Mouse (Mus musculus) mature B cell (primary cell): ENCODE measurements at regions not wholly inside any gene's neighbourhood (a gene's known extent, or its start where the extent isn't known, plus 50 kb on each side); places are given as distances from the start of the nearest gene placed in this dataset.

Experiments
- in situ Hi-C: fragments of 300-500 bp; cut with MboI; formaldehyde crosslinking; loops from 2 replicates; pipeline ENCODE4 v1.14.3; 2019

GRCm38 (mm10) chr14:76717081-76717480 lies 160.4 kb upstream of the Serp2 start:
- in situ Hi-C loops = no loop called here

- in situ Hi-C loops = no loop called here
These were observed 158.0 kb upstream of the Serp2 start for GRCm38 (mm10) chr14:76714727-76715126.

- in situ Hi-C loops = no loop called here
These were observed 157.3 kb upstream of the Serp2 start for GRCm38 (mm10) chr14:76713946-76714345.

- in situ Hi-C loops = no loop called here
These were observed 152.0 kb upstream of the Serp2 start for GRCm38 (mm10) chr14:76708728-76709127.

- in situ Hi-C loops = no loop called here
These were observed 146.7 kb upstream of the Serp2 start for GRCm38 (mm10) chr14:76703373-76703764.

GRCm38 (mm10) chr14:76702709-76703372 lies 146.2 kb upstream of the Serp2 start:
- in situ Hi-C loops = no loop called here

GRCm38 (mm10) chr14:76701911-76702708 lies 145.4 kb upstream of the Serp2 start:
- in situ Hi-C loops = no loop called here

GRCm38 (mm10) chr14:76701304-76701703 lies 144.6 kb upstream of the Serp2 start:
- in situ Hi-C loops = no loop called here

- in situ Hi-C loops = no loop called here
These were observed 144.1 kb upstream of the Serp2 start for GRCm38 (mm10) chr14:76700796-76701195.

GRCm38 (mm10) chr14:76700190-76700589 lies 143.5 kb upstream of the Serp2 start:
- in situ Hi-C loops = no loop called here

- in situ Hi-C loops = no loop called here
These were observed 142.2 kb upstream of the Serp2 start for GRCm38 (mm10) chr14:76698718-76699402.

GRCm38 (mm10) chr14:76696729-76697128 lies 140.0 kb upstream of the Serp2 start:
- in situ Hi-C loops = no loop called here

- in situ Hi-C loops = no loop called here
These were observed 139.1 kb upstream of the Serp2 start for GRCm38 (mm10) chr14:76695691-76696355.

- in situ Hi-C loops = no loop called here
These were observed 138.2 kb upstream of the Serp2 start for GRCm38 (mm10) chr14:76694894-76695293.

GRCm38 (mm10) chr14:76693351-76694317 lies 136.9 kb upstream of the Serp2 start:
- in situ Hi-C loops = no loop called here

GRCm38 (mm10) chr14:76687971-76688407 lies 131.3 kb upstream of the Serp2 start:
- in situ Hi-C loops = no loop called here

GRCm38 (mm10) chr14:76686762-76687453 lies 130.2 kb upstream of the Serp2 start:
- in situ Hi-C loops = no loop called here

- in situ Hi-C loops = no loop called here
These were observed 129.4 kb upstream of the Serp2 start for GRCm38 (mm10) chr14:76685830-76686761.

GRCm38 (mm10) chr14:76684327-76684726 lies 127.6 kb upstream of the Serp2 start:
- in situ Hi-C loops = no loop called here
